Mouse (Mus musculus) embryonic facial prominence, embryonic 12.5 days (tissue): ENCODE measurements around the gene 1700037C18Rik. TPM values are rescaled to one million over a fixed set of nuclear protein-coding genes. Genes with fewer than 3 reads are reported as not detected.

Experiments
- ATAC-seq: fragments of 200-750 bp; cut with Nextera tagmentation; 2 replicates; pipeline ENCODE4 v1.8.0; 2017; ENCODE audit not compliant: insufficient number of reproducible peaks, insufficient read depth, low FRiP score, low TSS enrichment
- H3K27ac ChIP-seq: fragments of 300-500 bp; sonication (generic); 2 replicates; pipeline ENCODE4 v1.5.1; 2016; ENCODE audit warnings: mild to moderate bottlenecking
- H3K27me3 ChIP-seq: fragments of 300-500 bp; sonication (generic); 2 replicates; pipeline ENCODE4 v1.6.1; 2016; ENCODE audit warnings: mild to moderate bottlenecking, moderate library complexity
- H3K36me3 ChIP-seq: fragments of 300-500 bp; sonication (generic); 2 replicates; pipeline ENCODE4 v1.6.1; 2016; ENCODE audit warnings: mild to moderate bottlenecking
- H3K4me1 ChIP-seq: fragments of 300-500 bp; sonication (generic); 2 replicates; pipeline ENCODE4 v1.6.1; 2016
- H3K4me2 ChIP-seq: fragments of 300-500 bp; sonication (generic); replicated peaks from 2 replicates; pipeline ENCODE4 v1.6.1; 2016; ENCODE audit warnings: mild to moderate bottlenecking, moderate library complexity
- H3K4me3 ChIP-seq: fragments of 300-500 bp; sonication (generic); 2 replicates; pipeline ENCODE4 v1.5.1; 2016; ENCODE audit warnings: mild to moderate bottlenecking
- H3K9ac ChIP-seq: fragments of 300-500 bp; sonication (generic); 2 replicates; pipeline ENCODE4 v1.6.1; 2016; ENCODE audit warnings: mild to moderate bottlenecking, moderate library complexity
- H3K9me3 ChIP-seq: fragments of 300-500 bp; sonication (generic); 2 replicates; pipeline ENCODE4 v1.6.1; 2016; ENCODE audit warnings: mild to moderate bottlenecking, moderate library complexity
- WGBS: fragments of 180-500 bp; shearing (Covaris S2); methylation state at CpG from one replicate; pipeline ENCODE4 v1.1.7; 2016; 5-methylcytosine and 5-hydroxymethylcytosine counted together
- polyA plus RNA-seq: library from polyadenylated mRNA; unstranded; fragments of >200 nt; fragmentation: Nextera tagmentation; extraction: Ambion mirVana; gene quantifications from 2 replicates; pipeline ENCODE4 v1.2.1, GENCODE M21; 2016

1700037C18Rik gene
- polyA plus RNA-seq = 8.8 and 9.6 TPM in 2 replicates

- peak; percentile 96 for ATAC-seq
- H3K4me1 ChIP-seq = peaks cover 4% of the 10 kb centered on the region; the same call in 1 of the 2 replicates
- peak within 1 kb of the TSS; percentile 32; the same call in 1 of the 2 replicates for H3K27ac ChIP-seq
- under 1% methylated on average over 33 of the region's 33 CpGs for WGBS
- peak within 1 kb of the TSS; percentile 71 for H3K4me2 ChIP-seq
- H3K4me3 ChIP-seq = peak within 1 kb of the TSS; percentile 68
- peaks cover 42% of the 10 kb centered on the region for H3K36me3 ChIP-seq
- H3K27me3 ChIP-seq = no peaks in the 10 kb centered on the region
- H3K9me3 ChIP-seq = no peaks in the 10 kb centered on the region
- H3K9ac ChIP-seq = peak within 1 kb of the TSS; percentile 74
Measured at GRCm38 (mm10) chr16:3908537-3909111, at the start of gene 1700037C18Rik, which contains the start of gene Cluap1. TSS of gene 1700037C18Rik (minus strand) at chr16:3908689. TSS of gene Cluap1 (plus strand) at chr16:3908801.

- Histone ChIP-seq H3K9ac (no peak overlapping the region), H3K4me2 (no peak overlapping the region), H3K27ac (no peak overlapping the region), H3K36me3 (no peaks in the 10 kb centered on the region), H3K9me3 (no peaks in the 10 kb centered on the region), H3K4me3 (no peak overlapping the region), H3K4me1 (no peaks in the 10 kb centered on the region), H3K27me3 (no peaks in the 10 kb centered on the region)
- no peak for ATAC-seq
- 79% methylated on average over 6 of the region's 6 CpGs for WGBS
Measured at GRCm38 (mm10) chr16:3956369-3956768, 47.9 kb upstream of the 1700037C18Rik start.

GRCm38 (mm10) chr16:3951141-3951540 lies 42.7 kb upstream of the 1700037C18Rik start:
- H3K36me3 ChIP-seq = no peaks in the 10 kb centered on the region
- no peak overlapping the region for H3K4me3 ChIP-seq
- H3K27me3 ChIP-seq = no peaks in the 10 kb centered on the region
- H3K27ac ChIP-seq = no peak overlapping the region
- 91% methylated on average over 1 of the region's 1 CpGs for WGBS
- H3K4me1 ChIP-seq = no peaks in the 10 kb centered on the region
- no peak overlapping the region for H3K9ac ChIP-seq
- ATAC-seq = no peak
- H3K9me3 ChIP-seq = no peaks in the 10 kb centered on the region
- no peak overlapping the region for H3K4me2 ChIP-seq

GRCm38 (mm10) chr16:3934701-3935100 lies 26.2 kb upstream of the 1700037C18Rik start:
- H3K4me1 ChIP-seq = no peaks in the 10 kb centered on the region
- no peaks in the 10 kb centered on the region for H3K9me3 ChIP-seq
- 87% methylated on average over 4 of the region's 4 CpGs for WGBS
- H3K27ac ChIP-seq = no peak overlapping the region
- no peak for ATAC-seq
- no peaks in the 10 kb centered on the region for H3K27me3 ChIP-seq
- no peak overlapping the region for H3K4me2 ChIP-seq
- no peak overlapping the region for H3K4me3 ChIP-seq
- H3K9ac ChIP-seq = no peak overlapping the region
- peaks cover 64% of the 10 kb centered on the region for H3K36me3 ChIP-seq

GRCm38 (mm10) chr16:3934091-3934490 lies 25.6 kb upstream of the 1700037C18Rik start:
- Histone ChIP-seq H3K4me3 (no peak overlapping the region), H3K36me3 (peaks cover 63% of the 10 kb centered on the region), H3K27me3 (no peaks in the 10 kb centered on the region), H3K4me1 (no peaks in the 10 kb centered on the region), H3K4me2 (no peak overlapping the region), H3K9me3 (no peaks in the 10 kb centered on the region), H3K27ac (no peak overlapping the region), H3K9ac (no peak overlapping the region)
- WGBS = 90% methylated on average over 1 of the region's 1 CpGs
- no peak for ATAC-seq

- H3K9ac ChIP-seq = no peak overlapping the region
- ATAC-seq = no peak
- H3K27me3 ChIP-seq = no peaks in the 10 kb centered on the region
- no peak overlapping the region for H3K4me3 ChIP-seq
- H3K4me2 ChIP-seq = no peak overlapping the region
- no peaks in the 10 kb centered on the region for H3K4me1 ChIP-seq
- peaks cover 60% of the 10 kb centered on the region for H3K36me3 ChIP-seq
- no peak overlapping the region for H3K27ac ChIP-seq
- WGBS = 88% methylated on average over 6 of the region's 6 CpGs
- no peaks in the 10 kb centered on the region for H3K9me3 ChIP-seq
Measured at GRCm38 (mm10) chr16:3933536-3933935, 25.0 kb upstream of the 1700037C18Rik start.

- peaks cover 54% of the 10 kb centered on the region for H3K36me3 ChIP-seq
- no peaks in the 10 kb centered on the region for H3K9me3 ChIP-seq
- WGBS = 77% methylated on average over 7 of the region's 7 CpGs
- H3K27me3 ChIP-seq = no peaks in the 10 kb centered on the region
- no peak for ATAC-seq
- H3K9ac ChIP-seq = no peak overlapping the region
- H3K4me1 ChIP-seq = no peaks in the 10 kb centered on the region
- no peak overlapping the region for H3K4me2 ChIP-seq
- no peak overlapping the region for H3K27ac ChIP-seq
- no peak overlapping the region for H3K4me3 ChIP-seq
Measured at GRCm38 (mm10) chr16:3929151-3929550, 20.7 kb upstream of the 1700037C18Rik start.

- H3K27me3 ChIP-seq = no peaks in the 10 kb centered on the region
- no peak for ATAC-seq
- no peaks in the 10 kb centered on the region for H3K9me3 ChIP-seq
- H3K4me1 ChIP-seq = 0 out of 2 replicates have a peak, but pooled peaks cover 3% of the 10 kb centered on the region
- peaks cover 53% of the 10 kb centered on the region for H3K36me3 ChIP-seq
- 85% methylated on average over 1 of the region's 1 CpGs for WGBS
- H3K4me2 ChIP-seq = no peak overlapping the region
- H3K4me3 ChIP-seq = no peak overlapping the region
- no peak overlapping the region for H3K9ac ChIP-seq
- no peak overlapping the region for H3K27ac ChIP-seq
Measured at GRCm38 (mm10) chr16:3928582-3928981, 20.1 kb upstream of the 1700037C18Rik start.

GRCm38 (mm10) chr16:3923966-3924365 lies 15.5 kb upstream of the 1700037C18Rik start:
- H3K36me3 ChIP-seq = peaks cover 50% of the 10 kb centered on the region

GRCm38 (mm10) chr16:3923515-3923914 lies 15.0 kb upstream of the 1700037C18Rik start:
- no peaks in the 10 kb centered on the region for H3K9me3 ChIP-seq

More at GRCm38 (mm10) chr16:3923966-3924365, 15.5 kb upstream of the 1700037C18Rik start:
- Histone ChIP-seq H3K27me3 (no peaks in the 10 kb centered on the region), H3K27ac (peak overlapping the region; percentile 89), H3K4me3 (no peak overlapping the region), H3K4me2 (no peak overlapping the region), H3K4me1 (0 out of 2 replicates have a peak, but pooled peaks cover 6% of the 10 kb centered on the region), H3K9me3 (no peaks in the 10 kb centered on the region), H3K9ac (no peak overlapping the region)
- 30% methylated on average over 4 of the region's 4 CpGs for WGBS
- ATAC-seq = peak; percentile 81

GRCm38 (mm10) chr16:3920756-3921155 lies 12.3 kb upstream of the 1700037C18Rik start:
- no peaks in the 10 kb centered on the region for H3K9me3 ChIP-seq
- no peak overlapping the region for H3K27ac ChIP-seq
- H3K4me2 ChIP-seq = no peak overlapping the region
- no peak overlapping the region for H3K9ac ChIP-seq
- peaks cover 47% of the 10 kb centered on the region for H3K36me3 ChIP-seq
- WGBS = 88% methylated on average over 2 of the region's 2 CpGs
- no peak overlapping the region for H3K4me3 ChIP-seq
- H3K4me1 ChIP-seq = 0 out of 2 replicates have a peak, but pooled peaks cover 6% of the 10 kb centered on the region
- no peak for ATAC-seq
- H3K27me3 ChIP-seq = no peaks in the 10 kb centered on the region

More at GRCm38 (mm10) chr16:3923515-3923914, 15.0 kb upstream of the 1700037C18Rik start:
- H3K27ac ChIP-seq = peak overlapping the region; percentile 81
- H3K27me3 ChIP-seq = no peaks in the 10 kb centered on the region
- no peak overlapping the region for H3K4me3 ChIP-seq
- 72% methylated on average over 3 of the region's 3 CpGs for WGBS
- no peak for ATAC-seq
- H3K4me2 ChIP-seq = no peak overlapping the region
- peaks cover 48% of the 10 kb centered on the region for H3K36me3 ChIP-seq
- 0 out of 2 replicates have a peak, but pooled peaks cover 6% of the 10 kb centered on the region for H3K4me1 ChIP-seq
- no peak overlapping the region for H3K9ac ChIP-seq

- H3K36me3 ChIP-seq = peaks cover 41% of the 10 kb centered on the region
- H3K9me3 ChIP-seq = no peaks in the 10 kb centered on the region
- peak overlapping the region; percentile 74 for H3K9ac ChIP-seq
- peaks cover 4% of the 10 kb centered on the region; the same call in 1 of the 2 replicates for H3K4me1 ChIP-seq
- H3K27me3 ChIP-seq = no peaks in the 10 kb centered on the region
- 9% methylated on average over 20 of the region's 20 CpGs for WGBS
- H3K4me3 ChIP-seq = peak overlapping the region; percentile 68
- ATAC-seq = no peak
- peak overlapping the region; percentile 71 for H3K4me2 ChIP-seq
- peak overlapping the region; percentile 32; the same call in 1 of the 2 replicates for H3K27ac ChIP-seq
Measured at GRCm38 (mm10) chr16:3909118-3909517, 629 bp upstream of the 1700037C18Rik start.
